Mouse (Mus musculus) erythroblast, embryonic 14.5 days (primary cell): ENCODE data around the gene Maml3.

Experiments
- GATA1 ChIP-seq: IDR thresholded peaks from 2 replicates; pipeline ENCODE4 v1.6.1; 2012; ENCODE audit warnings: low read length, inconsistent platforms, mixed read lengths
- TAL1 ChIP-seq: IDR thresholded peaks from 3 replicates; pipeline ENCODE4 v1.6.1; 2012; ENCODE audit warnings: low read length, inconsistent platforms, mixed read lengths

DNA sequence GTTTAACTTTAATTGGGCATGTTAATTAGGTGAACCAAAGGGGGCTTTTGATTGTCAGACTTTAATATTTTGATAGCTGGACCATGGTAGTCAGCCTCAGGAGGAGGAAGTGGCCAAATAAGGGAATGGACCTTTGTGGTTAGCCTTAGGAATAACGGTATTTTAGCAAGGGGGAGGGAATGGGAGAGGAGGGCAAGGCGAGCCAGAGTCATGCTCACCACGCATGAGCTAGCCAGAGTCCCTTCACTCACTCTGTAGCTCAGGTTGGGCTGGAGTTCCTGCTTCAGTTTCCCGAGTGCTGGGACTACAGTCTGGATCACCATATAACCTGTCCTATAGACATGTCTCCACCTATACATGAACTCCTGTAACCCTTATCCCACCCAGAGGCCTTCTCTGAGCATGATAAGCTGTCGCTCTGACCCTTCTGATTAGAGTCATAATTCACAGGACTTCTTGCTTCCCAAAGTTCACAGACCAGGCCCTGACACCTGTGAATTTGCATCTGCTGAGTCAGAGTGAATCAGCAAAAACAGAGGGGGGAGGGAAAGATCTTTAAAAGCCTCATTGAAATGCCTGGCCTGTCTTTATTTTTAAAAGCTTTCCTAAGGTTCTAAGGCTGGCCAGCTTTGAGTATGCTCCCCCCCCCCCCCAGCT is 434.3 kb downstream of the Maml3 start:
- no peak; the same call in 1 of the 2 replicates for TF ChIP-seq GATA1
- TF ChIP-seq TAL1, result no peak
